Mouse (Mus musculus) testis, adult 2 months (tissue): ENCODE measurements around the gene Coa3. TPM values are rescaled to one million over a fixed set of nuclear protein-coding genes. Genes with fewer than 3 reads are reported as not detected.
A peak's percentile ranks its signal among the peaks of the same experiment; 100 is the strongest.

Source experiments
- H3K27ac ChIP-seq: fragments of 200-500 bp; 2 replicates; pipeline ENCODE4 v1.5.1; 2012; ENCODE audit warnings: low read depth, low read length; ENCODE audit not compliant: control insufficient read depth, insufficient read depth
- H3K27me3 ChIP-seq: fragments of 200-500 bp; 2 replicates; pipeline ENCODE4 v1.6.1; 2012; ENCODE audit warnings: mild to moderate bottlenecking, low read length, moderate library complexity; ENCODE audit not compliant: control insufficient read depth, insufficient read depth
- H3K36me3 ChIP-seq: fragments of 200-500 bp; 2 replicates; pipeline ENCODE4 v1.6.1; 2012; ENCODE audit warnings: mild to moderate bottlenecking, low read length; ENCODE audit not compliant: control insufficient read depth, insufficient read depth
- H3K4me1 ChIP-seq: fragments of 200-500 bp; 2 replicates; pipeline ENCODE4 v1.6.1; 2012; ENCODE audit warnings: low read length; ENCODE audit not compliant: control insufficient read depth, insufficient read depth
- H3K4me3 ChIP-seq: fragments of 200-500 bp; 2 replicates; pipeline ENCODE4 v1.5.1; 2012; ENCODE audit warnings: low read depth, mild to moderate bottlenecking, low read length, moderate library complexity, mixed read lengths; ENCODE audit not compliant: control insufficient read depth
- CTCF ChIP-seq: fragments of 200-500 bp; IDR thresholded peaks from 2 replicates; pipeline ENCODE4 v1.5.1; 2012; ENCODE audit warnings: low read depth, mild to moderate bottlenecking, inconsistent platforms, low read length, moderate library complexity; ENCODE audit not compliant: control insufficient read depth, insufficient read depth, insufficient replicate concordance
- POLR2A ChIP-seq: fragments of 200-500 bp; IDR thresholded peaks from 2 replicates; pipeline ENCODE4 v1.6.1; 2012; ENCODE audit warnings: low read depth, mild to moderate bottlenecking, inconsistent platforms, low read length, moderate library complexity; ENCODE audit not compliant: control insufficient read depth
- polyA plus RNA-seq: library from polyadenylated mRNA; depleted of rRNA; stranded (reverse); fragments of >200 nt; gene quantifications from 2 replicates; pipeline ENCODE4 v1.2.3, GENCODE M21; 2012

The Coa3 gene
- polyA plus RNA-seq, 1 experiment, result 46.6 TPM

DNA sequence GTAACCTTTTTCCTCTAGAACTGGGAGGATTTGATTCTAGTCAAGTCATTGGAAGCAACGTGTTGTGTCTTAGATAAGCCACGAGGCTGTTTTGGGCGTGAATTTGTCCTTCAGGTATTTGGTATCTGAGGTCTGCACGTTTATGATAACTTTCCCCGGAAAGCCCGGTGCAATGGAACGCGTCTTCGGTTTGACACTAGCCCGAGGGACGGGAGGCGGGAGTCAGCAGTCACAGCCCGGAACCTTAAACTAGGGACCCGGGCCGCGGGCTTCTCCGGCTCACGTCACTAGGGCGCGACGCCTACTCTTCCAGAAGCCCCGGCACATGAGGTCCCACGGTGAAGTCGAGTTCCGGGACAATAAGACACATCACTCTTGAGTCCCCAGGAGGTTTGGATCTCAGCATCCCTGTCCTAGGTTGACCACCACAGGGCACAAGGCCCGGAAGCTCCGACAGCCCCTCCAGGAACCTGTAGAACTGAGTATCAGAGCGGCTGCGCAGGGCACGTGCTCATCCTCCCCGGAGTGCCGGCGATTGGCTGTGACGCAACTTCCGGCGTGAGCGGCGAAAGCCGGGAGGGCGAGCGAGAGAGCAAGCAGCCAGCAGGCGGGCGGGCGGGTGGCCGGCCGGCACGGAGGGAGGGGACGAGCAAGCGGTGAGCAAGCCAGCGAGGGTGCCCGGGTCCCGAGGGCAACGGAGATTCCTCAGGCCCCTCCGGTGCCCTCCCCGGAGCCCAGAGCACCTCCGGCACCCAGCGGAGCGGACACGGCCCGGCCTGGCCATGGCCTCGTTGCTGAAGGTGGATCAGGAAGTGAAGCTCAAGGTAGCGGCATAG, 37.0 kb upstream of the Coa3 start, which contains the start of gene Psme3:
Gene Psme3 (plus strand): TSS at position 549 of the 836 bp plus-strand sequence.
- H3K27ac ChIP-seq, result peak within 1 kb of the TSS; percentile 99
- peaks cover 6% of the 10 kb centered on the region for H3K4me1 ChIP-seq
- H3K36me3 ChIP-seq, result peaks cover 1% of the 10 kb centered on the region; the same call in 1 of the 2 replicates
- peak within 1 kb of the TSS; percentile 100 for H3K4me3 ChIP-seq
- TF ChIP-seq CTCF (no peak), POLR2A (peak; percentile 83)
- H3K27me3 ChIP-seq, result no peaks in the 10 kb centered on the region

- no peaks in the 10 kb centered on the region for H3K27me3 ChIP-seq
- peak overlapping the region; percentile 99 for H3K27ac ChIP-seq
- peak overlapping the region; percentile 100 for H3K4me3 ChIP-seq
- peaks cover 6% of the 10 kb centered on the region for H3K4me1 ChIP-seq
- peaks cover 1% of the 10 kb centered on the region; the same call in 1 of the 2 replicates for H3K36me3 ChIP-seq
- TF ChIP-seq POLR2A, result no peak
- TF ChIP-seq CTCF, result no peak
These were observed 36.3 kb upstream of the Coa3 start for GRCm38 (mm10) chr11:101315082-101315650.

DNA sequence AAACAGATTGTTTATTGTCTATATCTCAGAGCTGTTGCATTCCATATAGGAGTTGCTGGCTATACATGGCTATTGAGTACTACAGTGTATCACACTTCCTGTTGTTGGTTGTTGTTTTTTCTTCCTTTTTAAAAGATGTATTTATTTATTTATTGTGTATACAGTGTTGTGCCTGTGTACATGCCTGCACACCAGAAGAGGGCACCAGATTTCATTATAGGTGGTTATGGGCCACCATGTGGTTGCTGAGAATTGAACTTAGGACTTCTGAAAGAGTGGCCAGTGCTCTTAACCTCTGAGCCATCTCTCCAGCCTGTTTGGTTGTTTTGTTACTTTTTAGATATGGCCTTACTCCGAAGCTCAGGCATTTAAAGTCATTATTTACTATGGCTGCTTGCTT, 35.7 kb upstream of the Coa3 start:
- H3K27me3 ChIP-seq, result no peaks in the 10 kb centered on the region
- H3K27ac ChIP-seq, result no peak overlapping the region
- peaks cover 1% of the 10 kb centered on the region; the same call in 1 of the 2 replicates for H3K36me3 ChIP-seq
- H3K4me3 ChIP-seq, result no peak overlapping the region
- H3K4me1 ChIP-seq, result peaks cover 6% of the 10 kb centered on the region
- TF ChIP-seq POLR2A (no peak), CTCF (no peak)

GRCm38 (mm10) chr11:101312150-101312549, 33.2 kb upstream of the Coa3 start:
- Histone ChIP-seq H3K27ac (no peak overlapping the region), H3K4me1 (peaks cover 6% of the 10 kb centered on the region)
- TF ChIP-seq CTCF (no peak), POLR2A (no peak)

DNA sequence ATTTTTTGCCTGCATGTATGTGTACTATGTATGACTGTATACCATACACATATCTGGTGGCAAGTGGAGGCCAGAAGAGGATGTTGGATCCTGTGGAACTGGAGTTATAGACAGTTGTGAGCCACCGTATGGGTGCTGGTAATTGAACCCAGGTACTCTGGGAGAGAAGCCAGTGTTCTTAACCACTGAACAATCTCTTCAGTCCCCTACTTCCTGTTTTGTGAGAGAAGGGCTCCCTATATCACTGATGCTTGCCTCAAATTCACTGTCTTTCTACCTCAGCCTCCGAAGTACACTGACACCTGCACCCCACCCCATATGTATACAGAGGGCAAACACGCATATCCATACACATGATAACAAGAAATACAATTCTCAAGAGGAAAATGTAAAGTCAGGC, 32.2 kb upstream of the Coa3 start:
- Histone ChIP-seq H3K27me3 (no peaks in the 10 kb centered on the region), H3K4me1 (peaks cover 2% of the 10 kb centered on the region), H3K4me3 (no peak overlapping the region), H3K27ac (no peak overlapping the region), H3K36me3 (no peaks in the 10 kb centered on the region)
- TF ChIP-seq CTCF, result no peak
- TF ChIP-seq POLR2A, result no peak

More at GRCm38 (mm10) chr11:101312150-101312549, 33.2 kb upstream of the Coa3 start:
- Histone ChIP-seq H3K36me3 (no peaks in the 10 kb centered on the region), H3K4me3 (no peak overlapping the region), H3K27me3 (no peaks in the 10 kb centered on the region)

DNA sequence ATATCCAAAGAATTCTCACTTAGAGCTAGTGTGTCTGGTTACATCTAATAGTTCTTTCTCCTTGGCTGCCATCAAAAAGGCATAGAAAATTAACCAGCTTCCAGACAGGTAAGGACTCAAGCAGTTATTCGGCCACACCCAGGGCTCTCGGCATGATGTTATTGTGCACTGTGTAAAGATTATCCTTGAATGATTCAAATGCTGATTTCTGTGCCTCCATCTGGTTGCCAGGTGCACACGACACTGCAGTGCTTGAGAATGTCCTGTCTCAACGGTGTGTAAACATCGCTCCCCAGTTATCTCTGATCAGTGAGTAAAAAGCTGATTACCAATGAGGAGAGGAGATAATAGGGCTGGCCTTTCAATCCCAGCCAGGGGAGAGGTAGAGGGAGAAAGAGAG, 28.8 kb upstream of the Coa3 start:
- no peak for TF ChIP-seq CTCF
- TF ChIP-seq POLR2A, result no peak
- Histone ChIP-seq H3K36me3 (no peaks in the 10 kb centered on the region), H3K4me3 (no peak overlapping the region)

More for the DNA sequence above, 28.8 kb upstream of the Coa3 start:
- Histone ChIP-seq H3K4me1 (no peaks in the 10 kb centered on the region), H3K27me3 (no peaks in the 10 kb centered on the region), H3K27ac (no peak overlapping the region)
